Mouse (Mus musculus) cerebellum, adult 11-12 months (tissue): ENCODE measurements around the gene Mpdu1.
"Not testable (repeated sequence)": the region's sequence is repeated elsewhere in the genome, so short reads cannot be mapped to it uniquely, and the experiment has no call there.

ENCODE experiments used
- DNase-seq: peaks from one replicate; pipeline ENCODE4 v3.0.0; 2022

The Mpdu1 gene

GRCm38 (mm10) chr11:69662967-69663671 is 677 bp upstream of the Mpdu1 start:
- peak; percentile 72 for DNase-seq

GRCm38 (mm10) chr11:69661221-69661881 is 1.1 kb downstream of the Mpdu1 start:
- peak; percentile 56 for DNase-seq

GRCm38 (mm10) chr11:69657462-69657881 is 5.0 kb downstream of the Mpdu1 start:
- peak; percentile 45 for DNase-seq

GRCm38 (mm10) chr11:69656617-69657461 is 5.6 kb downstream of the Mpdu1 start:
- DNase-seq = no peak

- DNase-seq = peak; percentile 32
Measured at GRCm38 (mm10) chr11:69656065-69656455, 6.4 kb downstream of the Mpdu1 start.

- DNase-seq = peak; percentile 69
Measured at GRCm38 (mm10) chr11:69655264-69656064, 7.0 kb downstream of the Mpdu1 start, which contains the start of gene Sox15. Gene Sox15 (plus strand): TSS chr11:69655314.

- DNase-seq = no peak
Measured at GRCm38 (mm10) chr11:69654760-69655159, 7.7 kb downstream of the Mpdu1 start.

GRCm38 (mm10) chr11:69653399-69653798 is 9.0 kb downstream of the Mpdu1 start:
- no peak for DNase-seq

- DNase-seq = no peak
Measured at GRCm38 (mm10) chr11:69645860-69646259, 16.6 kb downstream of the Mpdu1 start.

- no peak for DNase-seq
Measured at GRCm38 (mm10) chr11:69635471-69635870, 27.0 kb downstream of the Mpdu1 start.

GRCm38 (mm10) chr11:69633128-69633866 is 29.1 kb downstream of the Mpdu1 start:
- peak; percentile 81 for DNase-seq

- DNase-seq = peak; percentile 100
Measured at GRCm38 (mm10) chr11:69632284-69633089, 30.0 kb downstream of the Mpdu1 start, which contains the start of gene Fxr2. Gene Fxr2 (plus strand): TSS chr11:69632990.

- no peak for DNase-seq
Measured at GRCm38 (mm10) chr11:69629802-69630201, 32.6 kb downstream of the Mpdu1 start.

- peak; percentile 81 for DNase-seq
Measured at GRCm38 (mm10) chr11:69628286-69628685, 34.2 kb downstream of the Mpdu1 start.

- DNase-seq = not testable (repeated sequence)
Measured at GRCm38 (mm10) chr11:69624339-69624738, 38.1 kb downstream of the Mpdu1 start.

- DNase-seq = no peak
Measured at GRCm38 (mm10) chr11:69623006-69623405, 39.4 kb downstream of the Mpdu1 start.

GRCm38 (mm10) chr11:69622406-69622805 is 40.0 kb downstream of the Mpdu1 start:
- DNase-seq = peak; percentile 66

- peak; percentile 66 for DNase-seq
Measured at GRCm38 (mm10) chr11:69621571-69622268, 40.7 kb downstream of the Mpdu1 start, which contains the start of gene Sat2. Gene Sat2 (plus strand): TSS chr11:69622024.

GRCm38 (mm10) chr11:69620394-69621081 is 41.9 kb downstream of the Mpdu1 start:
- no peak for DNase-seq
